Mouse (Mus musculus): ENCODE measurements around the gene Sox10.

DNA sequence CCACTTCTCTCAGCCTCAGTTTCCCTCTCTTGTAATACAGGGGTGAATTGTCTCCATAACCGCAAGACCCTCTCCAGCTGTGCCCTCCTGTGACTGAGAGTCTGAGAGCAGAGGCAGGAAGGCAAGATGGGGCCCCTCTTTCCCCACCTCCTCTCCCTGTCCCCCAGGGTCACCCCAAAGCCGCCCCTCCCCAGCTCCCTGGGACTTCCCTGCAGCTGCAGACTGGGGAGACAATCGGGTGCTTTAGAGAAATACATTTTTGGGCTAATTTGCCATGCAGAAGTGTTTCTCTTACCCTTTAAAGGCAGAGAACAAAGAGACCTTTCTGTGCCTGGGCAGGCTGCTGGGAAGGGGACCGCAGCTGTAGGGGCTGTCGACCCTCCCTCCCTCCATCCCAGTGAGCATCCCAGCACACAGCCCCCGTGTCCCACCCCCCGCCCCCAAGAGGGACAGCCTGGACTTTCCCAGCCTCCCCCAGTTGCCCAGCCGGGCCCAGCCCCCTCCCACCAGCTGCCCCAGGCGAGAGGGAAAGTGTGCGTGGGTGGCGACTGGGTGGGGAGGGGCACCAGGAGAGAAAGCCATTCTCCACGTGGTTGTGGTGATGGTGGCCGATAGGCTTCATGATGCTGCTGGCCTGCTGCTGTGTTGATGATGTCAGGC, 36.6 kb upstream of the Sox10 start:
- no peak for TF ChIP-seq CTCF (IDR thresholded peaks at IDR 0.05; ENCODE audit: low read depth, low read length)
- no peak for TF ChIP-seq POLR2A (IDR thresholded peaks at IDR 0.05; ENCODE audit: borderline replicate concordance, low read depth, low read length)
